Mouse (Mus musculus): ENCODE results near the gene Rpgr.

DNA sequence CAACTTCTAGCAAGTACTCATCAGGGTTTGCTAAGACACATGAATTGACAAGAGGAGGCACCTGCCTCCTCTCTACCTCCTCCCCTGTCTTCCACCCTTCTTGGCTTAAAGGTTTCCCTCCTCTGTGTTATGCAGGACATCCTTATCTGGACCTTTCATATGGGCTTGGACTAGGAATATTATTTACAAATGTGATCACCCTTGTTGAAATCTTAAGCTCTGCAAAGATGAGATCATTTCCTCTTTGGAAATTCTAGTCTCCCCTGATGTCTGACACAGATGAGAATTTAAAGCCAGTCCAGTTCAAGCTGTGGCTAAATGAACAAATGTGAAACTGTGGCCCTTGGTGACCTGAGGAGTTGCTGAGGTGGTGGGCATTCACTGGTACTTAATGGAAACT lies 34.6 kb upstream of the Rpgr start:
- no peak for TF ChIP-seq TAL1 (IDR thresholded peaks at IDR 0.05; ENCODE audit: low read length)
- TF ChIP-seq GATA1 (IDR thresholded peaks at IDR 0.05; ENCODE audit: low read length) = no peak

All from erythroblast, embryonic 14.5 days (primary cell).